Mouse (Mus musculus) C2C12 (cell line): ENCODE results near the gene Tdrd6.

ENCODE experiments used
- CEBPB ChIP-seq: IDR thresholded peaks from one replicate; pipeline ENCODE4 v1.6.1; 2011; ENCODE audit warnings: low read depth, mild to moderate bottlenecking, control low read depth, moderate library complexity
- CTCF ChIP-seq: IDR thresholded peaks from one replicate; pipeline ENCODE4 v1.5.1; 2011; ENCODE audit not compliant: control insufficient read depth, insufficient read depth, insufficient read length
- MAX ChIP-seq: IDR thresholded peaks from one replicate; pipeline ENCODE4 v1.6.1; 2011; ENCODE audit warnings: mild to moderate bottlenecking, control low read depth

DNA sequence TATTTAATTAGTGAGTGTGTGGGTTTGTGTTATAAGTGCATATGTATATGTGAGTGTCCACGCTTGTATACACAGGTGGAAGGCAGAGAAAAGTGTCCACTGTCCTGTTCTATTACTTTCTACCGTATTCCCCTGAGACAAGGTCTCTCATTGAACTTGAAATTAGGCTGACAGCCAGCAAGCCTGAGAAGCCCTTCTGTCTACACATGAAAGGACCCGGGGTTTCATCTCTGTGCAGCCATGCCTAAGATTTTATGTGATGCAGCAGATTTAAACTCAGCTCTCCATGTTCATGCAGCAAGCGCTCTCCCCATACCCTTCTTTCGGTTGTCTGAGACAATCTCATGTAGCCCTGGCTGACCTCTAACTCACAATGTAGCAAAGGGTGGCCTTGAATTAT lies 39.6 kb downstream of the Tdrd6 start:
- no peak for TF ChIP-seq CTCF
- no peak for TF ChIP-seq MAX
- no peak for TF ChIP-seq CEBPB
